ENCODE assay signal across 15 mouse cellular contexts in genomic region chr4:45672262-45673076, GRCm38 (mm10).
DNase-seq lines count a peak whose midpoint lies in the region; ATAC-seq lines count a peak whose summit lies in the region.
"Had no signal": no experiment of that assay in that cellular context is flagged by ENCODE, and none has a peak within 500 bp of the region (broad histone marks: within the 10 kb centered on the region; RNA-seq: fewer than 3 reads in every experiment).

No protein-coding gene starts in this region.

- H3K27ac ChIP-seq in embryonic facial prominence, embryonic 14.5 days (replicated peaks; ENCODE audit: low read depth, low read length) = no peak overlapping the region
- no peak overlapping the region for H3K27ac ChIP-seq in embryonic facial prominence, embryonic 10.5 days (replicated peaks)
- H3K27ac ChIP-seq in forebrain, embryonic 13.5 days = peak overlapping the region; percentile 80
- H3K27ac ChIP-seq in midbrain, embryonic 15.5 days = peak overlapping the region; percentile 55
- H3K27ac ChIP-seq: embryonic facial prominence, embryonic 13.5 days; heart, embryonic 13.5 days; lung, embryonic 15.5 days had no signal

- ATAC-seq in embryonic facial prominence, embryonic 14.5 days (ENCODE audit: low read depth) = 0 out of 2 replicates have a peak, but pooled peaks have one; percentile 41
- ATAC-seq in forebrain, embryonic 13.5 days = peak; percentile 61
- ATAC-seq in midbrain, embryonic 15.5 days (replicated peaks) = peak; percentile 76
- ATAC-seq: intestine, embryonic 16.5 days had no signal

- peaks cover 3% of the 10 kb centered on the region; the same call in 1 of the 2 replicates for H3K4me1 ChIP-seq in embryonic facial prominence, embryonic 14.5 days (ENCODE audit: control insufficient read depth, insufficient read depth, low read length)
- peaks cover 23% of the 10 kb centered on the region for H3K4me1 ChIP-seq in embryonic facial prominence, embryonic 10.5 days
- H3K4me1 ChIP-seq in forebrain, embryonic 13.5 days = peaks cover 26% of the 10 kb centered on the region
- peaks cover 25% of the 10 kb centered on the region for H3K4me1 ChIP-seq in midbrain, embryonic 15.5 days
- H3K4me1 ChIP-seq: lung, embryonic 15.5 days had no signal

- no peak overlapping the region for H3K4me2 ChIP-seq in embryonic facial prominence, embryonic 14.5 days (ENCODE audit: low read depth, low read length)
- H3K4me2 ChIP-seq in forebrain, embryonic 13.5 days = peak overlapping the region; percentile 20; the same call in 1 of the 2 replicates
- H3K4me2 ChIP-seq in midbrain, embryonic 15.5 days = peak overlapping the region; percentile 12; the same call in 1 of the 2 replicates
- H3K4me2 ChIP-seq: embryonic facial prominence, embryonic 13.5 days; heart, embryonic 13.5 days; lung, embryonic 15.5 days had no signal

- no peaks in the 10 kb centered on the region for H3K36me3 ChIP-seq in embryonic facial prominence, embryonic 14.5 days (ENCODE audit: control insufficient read depth, insufficient read depth, low read length)
- no peaks in the 10 kb centered on the region for H3K36me3 ChIP-seq in embryonic facial prominence, embryonic 10.5 days (replicated peaks)
- H3K36me3 ChIP-seq in forebrain, embryonic 13.5 days (ENCODE audit: poor library complexity, severe bottlenecking) = no peaks in the 10 kb centered on the region
- H3K36me3 ChIP-seq in midbrain, embryonic 15.5 days (replicated peaks) = no peaks in the 10 kb centered on the region
- H3K36me3 ChIP-seq: embryonic facial prominence, embryonic 13.5 days; heart, embryonic 13.5 days; lung, embryonic 15.5 days had no signal

- H3K9me3 ChIP-seq in embryonic facial prominence, embryonic 14.5 days (ENCODE audit: control insufficient read depth, low read length) = no peaks in the 10 kb centered on the region
- no peaks in the 10 kb centered on the region for H3K9me3 ChIP-seq in embryonic facial prominence, embryonic 10.5 days
- no peaks in the 10 kb centered on the region for H3K9me3 ChIP-seq in forebrain, embryonic 13.5 days (replicated peaks)
- no peaks in the 10 kb centered on the region for H3K9me3 ChIP-seq in midbrain, embryonic 15.5 days
- H3K9me3 ChIP-seq: embryonic facial prominence, embryonic 13.5 days; heart, embryonic 13.5 days; lung, embryonic 15.5 days had no signal

- no peak overlapping the region for H3K9ac ChIP-seq in embryonic facial prominence, embryonic 14.5 days (ENCODE audit: low read depth, low read length)
- H3K9ac ChIP-seq in forebrain, embryonic 13.5 days = no peak overlapping the region
- H3K9ac ChIP-seq in midbrain, embryonic 15.5 days = no peak overlapping the region
- H3K9ac ChIP-seq: embryonic facial prominence, embryonic 13.5 days; heart, embryonic 13.5 days; lung, embryonic 15.5 days had no signal

- peak; percentile 27 for DNase-seq in embryonic facial prominence, embryonic 14.5 days (ENCODE audit: low spot score)
- no peak for DNase-seq in embryonic facial prominence, embryonic 10.5 days (ENCODE audit: low spot score)
- peak; percentile 49 for DNase-seq in thymus, postnatal 14 days
- DNase-seq in right cerebral cortex, postnatal 14 days = no peak
- DNase-seq in cerebellum, adult 9-10 months = no peak
- DNase-seq in right cerebral cortex, postnatal 25 days = no peak
- DNase-seq: cerebellum, adult 18-20 months; kidney, postnatal 25 days; liver had no signal

- no peak overlapping the region for H3K4me3 ChIP-seq in embryonic facial prominence, embryonic 14.5 days (ENCODE audit: low read depth, low read length)
- no peak overlapping the region for H3K4me3 ChIP-seq in embryonic facial prominence, embryonic 10.5 days
- H3K4me3 ChIP-seq in forebrain, embryonic 13.5 days = no peak overlapping the region
- no peak overlapping the region for H3K4me3 ChIP-seq in midbrain, embryonic 15.5 days
- H3K4me3 ChIP-seq: embryonic facial prominence, embryonic 13.5 days; heart, embryonic 13.5 days; lung, embryonic 15.5 days had no signal

- no peaks in the 10 kb centered on the region for H3K27me3 ChIP-seq in embryonic facial prominence, embryonic 14.5 days (replicated peaks; ENCODE audit: control insufficient read depth, insufficient read depth, low read length)
- 0 out of 2 replicates have a peak, but pooled peaks cover 5% of the 10 kb centered on the region for H3K27me3 ChIP-seq in embryonic facial prominence, embryonic 10.5 days (replicated peaks; ENCODE audit: low read depth, poor library complexity, severe bottlenecking)
- H3K27me3 ChIP-seq in forebrain, embryonic 13.5 days = 0 out of 2 replicates have a peak, but pooled peaks cover 3% of the 10 kb centered on the region
- H3K27me3 ChIP-seq in midbrain, embryonic 15.5 days (replicated peaks) = no peaks in the 10 kb centered on the region
- H3K27me3 ChIP-seq: lung, embryonic 15.5 days had no signal

- WGBS in embryonic facial prominence, embryonic 14.5 days = 39% methylated on average over 16 of the region's 16 CpGs
- WGBS in embryonic facial prominence, embryonic 10.5 days = 51% methylated on average over 16 of the region's 16 CpGs
- WGBS in forebrain, embryonic 13.5 days = 31% methylated on average over 16 of the region's 16 CpGs
- 27% methylated on average over 16 of the region's 16 CpGs for WGBS in midbrain, embryonic 15.5 days

Comparison
In these comparisons a context has a peak if more than half of its experiments do, and no peak if none do; other contexts are left out.
1. DNase-seq: peak in embryonic facial prominence, embryonic 14.5 days (single experiment) and thymus, postnatal 14 days (single experiment); none in embryonic facial prominence, embryonic 10.5 days (single experiment), right cerebral cortex, postnatal 14 days (single experiment), cerebellum, adult 9-10 months (single experiment) and right cerebral cortex, postnatal 25 days (single experiment).
2. H3K27ac ChIP-seq: peak in forebrain, embryonic 13.5 days (single experiment) and midbrain, embryonic 15.5 days (single experiment); none in embryonic facial prominence, embryonic 14.5 days (single experiment) and embryonic facial prominence, embryonic 10.5 days (single experiment).
3. Peak in every context shown above with its lines, with median percentiles within 50 percentile points of each other: ATAC-seq.